28 mouse cellular contexts compared by ENCODE assay signal in genomic region chr1:94207859-94208258, GRCm38 (mm10).
"Had no signal": no experiment of that assay in that cellular context is flagged by ENCODE, and none has a peak within 500 bp of the region (broad histone marks: within the 10 kb centered on the region; RNA-seq: fewer than 3 reads in every experiment).

No protein-coding gene starts in this region.

- DNase-seq: cerebellum, adult 8-10 months; cerebellum, adult 9-10 months; cerebellum, adult 9-11 months; cerebellum, postnatal 10 days; cerebellum, postnatal 14 days; cerebellum, postnatal 25 days; cerebellum, postnatal 36 days; embryo, embryonic 11 days; forebrain, postnatal 0 days; gastrocnemius, adult 2 months; gastrocnemius, postnatal 10 days; gastrocnemius, postnatal 14 days; gastrocnemius, postnatal 25 days; gastrocnemius, postnatal 36 days; heart, adult 11 months; heart, adult 18-20 months; heart, adult 2 months had no signal

- H3K4me2 ChIP-seq: embryonic facial prominence, embryonic 12.5 days; embryonic facial prominence, embryonic 13.5 days; embryonic facial prominence, embryonic 15.5 days; forebrain, embryonic 12.5 days; forebrain, embryonic 13.5 days; forebrain, embryonic 15.5 days had no signal

- H3K27me3 ChIP-seq: embryonic facial prominence, embryonic 12.5 days; embryonic facial prominence, embryonic 13.5 days; embryonic facial prominence, embryonic 15.5 days; forebrain, embryonic 12.5 days; forebrain, embryonic 13.5 days; forebrain, embryonic 15.5 days had no signal

- H3K4me1 ChIP-seq: embryonic facial prominence, embryonic 10.5 days; embryonic facial prominence, embryonic 12.5 days; embryonic facial prominence, embryonic 13.5 days; embryonic facial prominence, embryonic 15.5 days; forebrain, embryonic 10.5 days; forebrain, embryonic 12.5 days; forebrain, embryonic 13.5 days; forebrain, embryonic 15.5 days had no signal

- H3K9me3 ChIP-seq: embryonic facial prominence, embryonic 10.5 days; embryonic facial prominence, embryonic 12.5 days; embryonic facial prominence, embryonic 13.5 days; embryonic facial prominence, embryonic 15.5 days; forebrain, embryonic 10.5 days; forebrain, embryonic 12.5 days; forebrain, embryonic 13.5 days; forebrain, embryonic 15.5 days had no signal

- H3K9ac ChIP-seq: embryonic facial prominence, embryonic 12.5 days; embryonic facial prominence, embryonic 13.5 days; embryonic facial prominence, embryonic 15.5 days; forebrain, embryonic 12.5 days; forebrain, embryonic 13.5 days; forebrain, embryonic 15.5 days; forebrain, postnatal 0 days had no signal

- H3K27ac ChIP-seq: embryonic facial prominence, embryonic 10.5 days; embryonic facial prominence, embryonic 12.5 days; embryonic facial prominence, embryonic 13.5 days; embryonic facial prominence, embryonic 15.5 days; forebrain, embryonic 10.5 days; forebrain, embryonic 12.5 days; forebrain, embryonic 13.5 days; forebrain, embryonic 15.5 days; gastrocnemius, adult 2 months; heart, adult 2 months had no signal

- ATAC-seq: forebrain, embryonic 13.5 days; forebrain, embryonic 14.5 days; forebrain, embryonic 15.5 days; forebrain, embryonic 16.5 days; forebrain, postnatal 0 days had no signal

- H3K36me3 ChIP-seq: embryonic facial prominence, embryonic 10.5 days; embryonic facial prominence, embryonic 12.5 days; embryonic facial prominence, embryonic 13.5 days; embryonic facial prominence, embryonic 15.5 days; forebrain, embryonic 10.5 days; forebrain, embryonic 12.5 days; forebrain, embryonic 15.5 days had no signal

- H3K4me3 ChIP-seq: embryonic facial prominence, embryonic 10.5 days; embryonic facial prominence, embryonic 12.5 days; embryonic facial prominence, embryonic 13.5 days; embryonic facial prominence, embryonic 15.5 days; erythroblast, embryonic 14.5 days; forebrain, embryonic 10.5 days; forebrain, embryonic 12.5 days; forebrain, embryonic 13.5 days; forebrain, embryonic 15.5 days; gastrocnemius, adult 2 months; heart, adult 2 months had no signal
